Comparison of ENCODE assay signal across 10 mouse cellular contexts in genomic region chr11:101617849-101618248, GRCm38 (mm10). TPM values are rescaled to one million over a fixed set of nuclear protein-coding genes. Genes with fewer than 3 reads are reported as not detected.
DNase-seq lines count a peak whose midpoint lies in the region; ATAC-seq lines count a peak whose summit lies in the region.
"Had no signal": no experiment of that assay in that cellular context is flagged by ENCODE, and none has a peak within 500 bp of the region (broad histone marks: within the 10 kb centered on the region; RNA-seq: fewer than 3 reads in every experiment).

No protein-coding gene starts in this region.

- no peaks in the 10 kb centered on the region for H3K9me3 ChIP-seq in heart, embryonic 14.5 days (ENCODE audit: control insufficient read depth, low read length)
- no peaks in the 10 kb centered on the region for H3K9me3 ChIP-seq in embryonic facial prominence, embryonic 14.5 days (ENCODE audit: control insufficient read depth, low read length)
- H3K9me3 ChIP-seq in midbrain, embryonic 11.5 days (ENCODE audit: control insufficient read depth, low read length): no peaks in the 10 kb centered on the region

- peaks cover 9 to 10% of the 10 kb centered on the region in 2 experiments; a peak in 3 of 4 replicates for H3K4me1 ChIP-seq in heart, embryonic 14.5 days (ENCODE audit: control insufficient read depth in 2 of 2, insufficient read depth in 2 of 2, low read length in 2 of 2)
- peaks cover 16% of the 10 kb centered on the region for H3K4me1 ChIP-seq in embryonic facial prominence, embryonic 14.5 days (ENCODE audit: control insufficient read depth, insufficient read depth, low read length)
- H3K4me1 ChIP-seq in midbrain, embryonic 11.5 days (ENCODE audit: control insufficient read depth, insufficient read depth, low read length): peaks cover 24% of the 10 kb centered on the region

- peak overlapping the region; percentile 31; the same call in 1 of the 2 replicates for H3K4me2 ChIP-seq in heart, embryonic 14.5 days (ENCODE audit: low read length)
- H3K4me2 ChIP-seq in embryonic facial prominence, embryonic 14.5 days (ENCODE audit: low read depth, low read length): peak overlapping the region; percentile 38
- H3K4me2 ChIP-seq in midbrain, embryonic 11.5 days: peak overlapping the region; percentile 45

- H3K4me3 ChIP-seq in heart, embryonic 14.5 days (ENCODE audit: control insufficient read depth in 1 of 2, insufficient read depth in 1 of 2, low read depth in 1 of 2, low read length in 2 of 2): no peak overlapping the region
- 0 out of 2 replicates have a peak overlapping the region, but pooled peaks have one; percentile 5 for H3K4me3 ChIP-seq in embryonic facial prominence, embryonic 14.5 days (ENCODE audit: low read depth, low read length)
- H3K4me3 ChIP-seq in midbrain, embryonic 11.5 days (ENCODE audit: low read depth, low read length): no peak overlapping the region

- DNase-seq in heart, adult 8-10 months (ENCODE audit: low spot score): no peak
- DNase-seq in MEL-GATA-1-ER (ENCODE audit: extremely low read depth, low read depth): peak; percentile 57
- DNase-seq in embryonic facial prominence, embryonic 14.5 days (ENCODE audit: low spot score): peak; percentile 92
- DNase-seq in kidney, postnatal 25 days: peak; percentile 47 to 56
- DNase-seq in midbrain, embryonic 11.5 days (ENCODE audit: low spot score, missing footprints): peak; percentile 95
- DNase-seq in thymus, postnatal 25 days: peak; percentile 47

- H3K27me3 ChIP-seq in heart, embryonic 14.5 days (ENCODE audit: control insufficient read depth, insufficient read depth, low read length): no peaks in the 10 kb centered on the region
- no peaks in the 10 kb centered on the region for H3K27me3 ChIP-seq in embryonic facial prominence, embryonic 14.5 days (replicated peaks; ENCODE audit: control insufficient read depth, insufficient read depth, low read length)
- H3K27me3 ChIP-seq in midbrain, embryonic 11.5 days (ENCODE audit: control insufficient read depth, insufficient read depth, low read length): no peaks in the 10 kb centered on the region

- ATAC-seq in heart, embryonic 14.5 days (ENCODE audit: insufficient number of reproducible peaks, insufficient read depth, low FRiP score, low read depth): no peak
- peak; percentile 72; the same call in 1 of the 2 replicates for ATAC-seq in embryonic facial prominence, embryonic 14.5 days (ENCODE audit: low read depth)
- peak; percentile 84 for ATAC-seq in midbrain, embryonic 11.5 days (ENCODE audit: low FRiP score)
- ATAC-seq in frontal cortex, adult (ENCODE audit: low TSS enrichment): no peak
- ATAC-seq: Patski had no signal

- H3K9ac ChIP-seq in heart, embryonic 14.5 days (ENCODE audit: low read length): no peak overlapping the region
- no peak overlapping the region for H3K9ac ChIP-seq in embryonic facial prominence, embryonic 14.5 days (ENCODE audit: low read depth, low read length)
- H3K9ac ChIP-seq in midbrain, embryonic 11.5 days (ENCODE audit: low read length): peak overlapping the region; percentile 48

- 7% methylated on average over 8 of the region's 8 CpGs for whole genome bisulfite sequencing in heart, embryonic 14.5 days
- whole genome bisulfite sequencing in embryonic facial prominence, embryonic 14.5 days: 4% methylated on average over 8 of the region's 8 CpGs
- WGBS in midbrain, embryonic 11.5 days: 5% methylated on average over 8 of the region's 8 CpGs

- H3K36me3 ChIP-seq in heart, embryonic 14.5 days (ENCODE audit: control insufficient read depth, insufficient read depth, low read length): no peaks in the 10 kb centered on the region
- H3K36me3 ChIP-seq in embryonic facial prominence, embryonic 14.5 days (ENCODE audit: control insufficient read depth, insufficient read depth, low read length): no peaks in the 10 kb centered on the region
- no peaks in the 10 kb centered on the region for H3K36me3 ChIP-seq in midbrain, embryonic 11.5 days (ENCODE audit: control insufficient read depth, insufficient read depth, low read length)

- H3K27ac ChIP-seq in heart, embryonic 14.5 days (replicated peaks in 1 of 2; ENCODE audit: control insufficient read depth in 1 of 2, insufficient read depth in 1 of 2, low read depth in 2 of 2, low read length in 2 of 2): no peak overlapping the region
- no peak overlapping the region for H3K27ac ChIP-seq in embryonic facial prominence, embryonic 14.5 days (replicated peaks; ENCODE audit: low read depth, low read length)
- no peak overlapping the region; the same call in 1 of the 2 replicates for H3K27ac ChIP-seq in midbrain, embryonic 11.5 days (ENCODE audit: low read depth, low read length)

RNA-seq across cellular contexts. Expression of gene Rdm1, which starts 9.1 kb away (rescaled TPM):
- 42.4 and 48.4 TPM in 2 replicates for polyA plus RNA-seq in heart, embryonic 14.5 days (2014; fragmentation: Nextera tagmentation; extraction: Ambion mirVana)
- 10 to 100 TPM; 47.9 to 60.0 (median 55.8) TPM for total RNA-seq in heart, adult 8-10 months (2022)
- 34.9 and 39.4 TPM in 2 replicates for polyA plus RNA-seq in embryonic facial prominence, embryonic 14.5 days (2014; fragmentation: Nextera tagmentation; extraction: Ambion mirVana)
- polyA plus RNA-seq in midbrain, embryonic 11.5 days (2014; fragmentation: Nextera tagmentation; extraction: Ambion mirVana): 44.0 and 44.8 TPM in 2 replicates

RNA-seq across cellular contexts. Expression of gene Gm11634, which starts 18.8 kb away (rescaled TPM):
- not detected in 2 replicates for polyA plus RNA-seq in heart, embryonic 14.5 days (2014; fragmentation: Nextera tagmentation; extraction: Ambion mirVana)
- not detected for total RNA-seq in heart, adult 8-10 months (2022)
- polyA plus RNA-seq in embryonic facial prominence, embryonic 14.5 days (2014; fragmentation: Nextera tagmentation; extraction: Ambion mirVana): not detected in 2 replicates
- polyA plus RNA-seq in midbrain, embryonic 11.5 days (2014; fragmentation: Nextera tagmentation; extraction: Ambion mirVana): not detected in 2 replicates
- total RNA-seq: layer of hippocampus, postnatal 14 days had no signal
- polyA plus RNA-seq: Patski had no signal

RNA-seq across cellular contexts. Expression of gene Tmem106a, which starts 35.8 kb away (rescaled TPM):
- polyA plus RNA-seq in heart, embryonic 14.5 days (2014; fragmentation: Nextera tagmentation; extraction: Ambion mirVana): 3.6 and 4.1 TPM in 2 replicates
- total RNA-seq in heart, adult 8-10 months (2022): 1 to 10 TPM; 3.8 to 6.8 (median 4.1) TPM
- polyA plus RNA-seq in embryonic facial prominence, embryonic 14.5 days (2014; fragmentation: Nextera tagmentation; extraction: Ambion mirVana): 5.9 and 6.5 TPM in 2 replicates
- 2.6 and 2.7 TPM in 2 replicates for polyA plus RNA-seq in midbrain, embryonic 11.5 days (2014; fragmentation: Nextera tagmentation; extraction: Ambion mirVana)

RNA-seq across cellular contexts. Expression of gene Arl4d, which starts 47.5 kb away (rescaled TPM):
- 6.2 and 6.7 TPM in 2 replicates for polyA plus RNA-seq in heart, embryonic 14.5 days (2014; fragmentation: Nextera tagmentation; extraction: Ambion mirVana)
- total RNA-seq in heart, adult 8-10 months (2022): 10 to 100 TPM; 21.1 to 30.1 (median 27.0) TPM
- 4.2 and 4.7 TPM in 2 replicates for polyA plus RNA-seq in embryonic facial prominence, embryonic 14.5 days (2014; fragmentation: Nextera tagmentation; extraction: Ambion mirVana)
- 3.9 and 4.4 TPM in 2 replicates for polyA plus RNA-seq in midbrain, embryonic 11.5 days (2014; fragmentation: Nextera tagmentation; extraction: Ambion mirVana)

Comparison
In these comparisons a context has a peak if more than half of its experiments do, and no peak if none do; other contexts are left out.
1. ATAC-seq: peak in embryonic facial prominence, embryonic 14.5 days (single experiment) and midbrain, embryonic 11.5 days (single experiment); none in heart, embryonic 14.5 days (single experiment) and frontal cortex, adult (single experiment).
2. Peak in every context shown above with its lines, with median percentiles within 50 percentile points of each other: H3K4me2 ChIP-seq.